21 mouse cellular contexts compared by ENCODE assay signal in genomic region chr6:30520400-30520799, GRCm38 (mm10). TPM values are rescaled to one million over a fixed set of nuclear protein-coding genes. Genes with fewer than 3 reads are reported as not detected.
DNase-seq lines count a peak whose midpoint lies in the region; ATAC-seq and TF ChIP-seq lines count a peak whose summit lies in the region.
"Had no signal": no experiment of that assay in that cellular context is flagged by ENCODE, and none has a peak within 500 bp of the region (broad histone marks: within the 10 kb centered on the region; RNA-seq: fewer than 3 reads in every experiment).

No protein-coding gene starts in this region.

- H3K36me3 ChIP-seq in heart, embryonic 10.5 days = no peaks in the 10 kb centered on the region
- H3K36me3 ChIP-seq in heart, embryonic 12.5 days = no peaks in the 10 kb centered on the region
- H3K36me3 ChIP-seq in CH12.LX (replicated peaks in 1 of 2; ENCODE audit: control insufficient read depth in 1 of 2, insufficient read depth in 1 of 2, low read length in 1 of 2) (no peaks in the 10 kb centered on the region), MEL (ENCODE audit: control insufficient read depth in 1 of 2, insufficient read depth in 2 of 2, low read length in 2 of 2) (no peaks in the 10 kb centered on the region)
- H3K36me3 ChIP-seq: hindbrain, embryonic 10.5 days; intestine, embryonic 15.5 days; midbrain, embryonic 15.5 days; stomach, embryonic 15.5 days had no signal

- H3K79me2 ChIP-seq in CH12.LX (replicated peaks; ENCODE audit: control insufficient read depth, extremely low read depth, insufficient read depth, poor library complexity, severe bottlenecking) (no peaks in the 10 kb centered on the region), MEL (ENCODE audit: control insufficient read depth, insufficient read depth, low read length, poor library complexity) (no peaks in the 10 kb centered on the region)

- H3K4me1 ChIP-seq in heart, embryonic 10.5 days = peaks cover 17% of the 10 kb centered on the region
- H3K4me1 ChIP-seq in heart, embryonic 12.5 days (replicated peaks) = peaks cover 12% of the 10 kb centered on the region
- no peaks in the 10 kb centered on the region for H3K4me1 ChIP-seq in CH12.LX (ENCODE audit: control insufficient read depth in 1 of 2, insufficient read depth in 2 of 2)
- H3K4me1 ChIP-seq in MEL (ENCODE audit: control insufficient read depth in 1 of 2, insufficient read depth in 2 of 2, low read length in 2 of 2) = no peaks in the 10 kb centered on the region
- H3K4me1 ChIP-seq: stomach, embryonic 15.5 days had no signal

- no peak for ATAC-seq in heart, embryonic 12.5 days (ENCODE audit: insufficient number of reproducible peaks, low FRiP score)
- ATAC-seq: forebrain, embryonic 14.5 days; intestine, embryonic 15.5 days; midbrain, embryonic 15.5 days had no signal

- H3K4me2 ChIP-seq in heart, embryonic 12.5 days = no peak overlapping the region
- H3K4me2 ChIP-seq in CH12.LX (ENCODE audit: insufficient read depth, low read depth, poor library complexity, severe bottlenecking) = peak overlapping the region; percentile 57; the same call in 1 of the 2 replicates
- H3K4me2 ChIP-seq: heart, embryonic 11.5 days; intestine, embryonic 15.5 days; midbrain, embryonic 15.5 days; stomach, embryonic 15.5 days had no signal

- H3K4me3 ChIP-seq in heart, embryonic 10.5 days = no peak overlapping the region
- no peak overlapping the region for H3K4me3 ChIP-seq in heart, embryonic 12.5 days
- no peak overlapping the region for H3K4me3 ChIP-seq in CH12.LX (replicated peaks in 1 of 3; ENCODE audit: low read depth in 2 of 3, low read length in 2 of 3, poor library complexity in 1 of 3)
- no peak overlapping the region for H3K4me3 ChIP-seq in MEL (ENCODE audit: control insufficient read depth in 1 of 2, insufficient read depth in 1 of 2, low read depth in 2 of 2, low read length in 2 of 2)
- H3K4me3 ChIP-seq: hindbrain, embryonic 10.5 days; intestine, embryonic 15.5 days; midbrain, embryonic 15.5 days; stomach, embryonic 15.5 days had no signal

- in situ Hi-C loops in CH12.LX (cut with MboI; ENCODE audit: low pct_ligation_motif_present, low pct_unique_long_range_greater_than_20kb, low sequenced_read_pairs) = loop anchor here (10.0 kb wide), 1 partner anchor 464 kb away; no protein-coding TSS in a partner anchor

- no peak for TF ChIP-seq POLR2A in CH12.LX (IDR thresholded peaks at IDR 0.05; ENCODE audit: low read depth, low read length)
- no peak for TF ChIP-seq POLR2A in MEL (IDR thresholded peaks at IDR 0.05; ENCODE audit: control insufficient read depth in 1 of 2, insufficient read depth in 1 of 2, low read depth in 1 of 2, low read length in 2 of 2, poor library complexity in 1 of 2)

- 69% methylated on average over 11 of the region's 11 CpGs for WGBS in heart, embryonic 10.5 days
- 63% methylated on average over 11 of the region's 11 CpGs for WGBS in heart, embryonic 12.5 days

- DNase-seq in heart, embryonic 10.5 days (ENCODE audit: low spot score) = no peak
- DNase-seq in CH12.LX (ENCODE audit: extremely low read depth) (no peak), MEL (ENCODE audit: low read depth, low spot score) (peak; percentile 29)
- DNase-seq in induced T-regulatory cell, adult 2 months (ENCODE audit: low read depth) = peak; percentile 19
- DNase-seq in spleen, postnatal 4 days (ENCODE audit: low spot score in 2 of 2) = no peak
- no peak for DNase-seq in cerebellum, adult 11-12 months
- no peak for DNase-seq in cerebellum, adult 9-11 months
- DNase-seq: cerebellum, postnatal 36 days; kidney, postnatal 4 days; lung, adult 18-20 months had no signal

- H3K9ac ChIP-seq in heart, embryonic 12.5 days = no peak overlapping the region
- H3K9ac ChIP-seq in CH12.LX (ENCODE audit: insufficient read depth, low read depth) (no peak overlapping the region), MEL (ENCODE audit: control insufficient read depth, low read depth, low read length, poor library complexity, severe bottlenecking) (no peak overlapping the region)
- H3K9ac ChIP-seq: intestine, embryonic 15.5 days; midbrain, embryonic 15.5 days; stomach, embryonic 15.5 days had no signal

- no peaks in the 10 kb centered on the region for H3K9me3 ChIP-seq in heart, embryonic 10.5 days
- H3K9me3 ChIP-seq in heart, embryonic 12.5 days (replicated peaks) = no peaks in the 10 kb centered on the region
- H3K9me3 ChIP-seq in CH12.LX (replicated peaks; ENCODE audit: low read length) (no peaks in the 10 kb centered on the region), MEL (replicated peaks; ENCODE audit: insufficient read depth, low read length) (no peaks in the 10 kb centered on the region)
- H3K9me3 ChIP-seq: hindbrain, embryonic 10.5 days; intestine, embryonic 15.5 days; midbrain, embryonic 15.5 days; stomach, embryonic 15.5 days had no signal

- 0 out of 2 replicates have a peak overlapping the region, but pooled peaks have one; percentile 59 for H3K27ac ChIP-seq in heart, embryonic 10.5 days
- no peak overlapping the region for H3K27ac ChIP-seq in heart, embryonic 12.5 days (ENCODE audit: poor library complexity, severe bottlenecking)
- H3K27ac ChIP-seq in CH12.LX (ENCODE audit: insufficient read depth, low read depth) = no peak overlapping the region
- H3K27ac ChIP-seq in MEL (ENCODE audit: control insufficient read depth, low read depth, low read length) = no peak overlapping the region
- H3K27ac ChIP-seq: hindbrain, embryonic 10.5 days; intestine, embryonic 15.5 days; macrophage; midbrain, embryonic 15.5 days; stomach, embryonic 15.5 days had no signal

- dilution Hi-C loops in CH12.LX (cut with MboI; ENCODE audit: extremely low pct_ligation_motif_present, extremely low pct_unique_long_range_greater_than_20kb, low sequenced_read_pairs) = no loop called here

- TF ChIP-seq EP300 in CH12.LX (IDR thresholded peaks at IDR 0.05; ENCODE audit: low read length) (no peak), MEL (IDR thresholded peaks at IDR 0.05; ENCODE audit: low read depth in 1 of 2, low read length in 2 of 2) (no peak)

- TF ChIP-seq RAD21 in CH12.LX (IDR thresholded peaks at IDR 0.05; ENCODE audit: low read depth, low read length) (no peak; the same call in none of the 2 replicates), MEL (IDR thresholded peaks at IDR 0.05; ENCODE audit: low read depth, low read length) (peak; percentile 3; the same call in 1 of the 2 replicates)

- TF ChIP-seq CTCF in CH12.LX (conservative IDR thresholded peaks at IDR 0.05 in 1 of 2, IDR thresholded peaks at IDR 0.05 in 1 of 2; ENCODE audit: low read depth in 2 of 2, low read length in 2 of 2) = peak in 1 of 2 experiments; percentile 45; a peak in 2 of 4 replicates
- TF ChIP-seq CTCF in MEL (IDR thresholded peaks at IDR 0.05 in 2 of 3, conservative IDR thresholded peaks at IDR 0.05 in 1 of 3; ENCODE audit: control insufficient read depth in 1 of 3, insufficient read depth in 1 of 3, low read depth in 2 of 3, low read length in 3 of 3, poor library complexity in 1 of 3, severe bottlenecking in 1 of 3) = peak in 2 of 3 experiments; percentile 35 to 38; a peak in 4 of 6 replicates

- no peaks in the 10 kb centered on the region for H3K27me3 ChIP-seq in heart, embryonic 10.5 days (ENCODE audit: insufficient read depth, poor library complexity, severe bottlenecking)
- no peaks in the 10 kb centered on the region for H3K27me3 ChIP-seq in heart, embryonic 12.5 days (replicated peaks)
- H3K27me3 ChIP-seq in CH12.LX (replicated peaks) (no peaks in the 10 kb centered on the region), MEL (ENCODE audit: control insufficient read depth in 1 of 2, insufficient read depth in 2 of 2, low read length in 2 of 2) (peaks cover 4 to 7% of the 10 kb centered on the region in 2 experiments; a peak in 3 of 4 replicates)
- H3K27me3 ChIP-seq: intestine, embryonic 15.5 days; midbrain, embryonic 15.5 days; stomach, embryonic 15.5 days had no signal

TF ChIP-seq in MEL, 35 proteins besides CTCF, POLR2A, EP300 and RAD21 (continues in another document):
- no peak for TF ChIP-seq ELF1 (IDR thresholded peaks at IDR 0.05; ENCODE audit: low read depth, low read length)

RNA-seq across cellular contexts. Expression of gene Ssmem1, which starts 10.8 kb away (rescaled TPM):
- 0.16 TPM in 1 of 2 replicates, not detected in the other for polyA plus RNA-seq in heart, embryonic 10.5 days (2016; fragmentation: Nextera tagmentation; extraction: Ambion mirVana)
- polyA plus RNA-seq in heart, embryonic 12.5 days (2016; fragmentation: Nextera tagmentation; extraction: Ambion mirVana) = 0.17 and 0.26 TPM in 2 replicates
- 0.17 and 0.34 TPM in 2 replicates for total RNA-seq in CH12.LX (2012; rRNA removed)
- 0.23 and 0.34 TPM in 2 replicates for total RNA-seq in CH12.LX (2014; rRNA removed)
- polyA plus RNA-seq in CH12.LX (2012; ENCODE audit: insufficient read length, low read depth) = not detected in 2 replicates
- 0.08 TPM in 1 of 2 replicates, not detected in the other for total RNA-seq in MEL (2012; rRNA removed)
- under 1 TPM in 1 of 2 experiments, not detected in 1; 0.13 TPM for polyA plus RNA-seq in MEL (2012; ENCODE audit: insufficient read depth in 1 of 2, insufficient read length in 2 of 2, low read depth in 1 of 2, low replicate concordance in 2 of 2, missing spikeins in 1 of 2)
- total RNA-seq: gastrocnemius, adult 18-20 months had no signal
- polyA plus RNA-seq: intestine, embryonic 15.5 days; macrophage; small intestine, adult 2 months; stomach, embryonic 15.5 days had no signal

RNA-seq across cellular contexts. Expression of gene Tmem209, which starts 10.8 kb away (rescaled TPM):
- 38.2 and 41.1 TPM in 2 replicates for polyA plus RNA-seq in heart, embryonic 10.5 days (2016; fragmentation: Nextera tagmentation; extraction: Ambion mirVana)
- polyA plus RNA-seq in heart, embryonic 12.5 days (2016; fragmentation: Nextera tagmentation; extraction: Ambion mirVana) = 27.5 and 31.1 TPM in 2 replicates
- 25.1 and 27.1 TPM in 2 replicates for total RNA-seq in CH12.LX (2012; rRNA removed)
- total RNA-seq in CH12.LX (2014; rRNA removed) = 46.5 and 53.3 TPM in 2 replicates
- 53.2 and 59.2 TPM in 2 replicates for polyA plus RNA-seq in CH12.LX (2012; ENCODE audit: insufficient read length, low read depth)
- 25.4 and 26.1 TPM in 2 replicates for total RNA-seq in MEL (2012; rRNA removed)
- polyA plus RNA-seq in MEL (2012; ENCODE audit: insufficient read depth in 1 of 2, insufficient read length in 2 of 2, low read depth in 1 of 2, low replicate concordance in 2 of 2, missing spikeins in 1 of 2) = 10 to 100 TPM; 35.9 to 93.4 TPM

RNA-seq across cellular contexts. Expression of gene Cpa2, which starts 21.0 kb away (rescaled TPM):
- 17.8 and 29.1 TPM in 2 replicates for polyA plus RNA-seq in heart, embryonic 10.5 days (2016; fragmentation: Nextera tagmentation; extraction: Ambion mirVana)
- polyA plus RNA-seq in heart, embryonic 12.5 days (2016; fragmentation: Nextera tagmentation; extraction: Ambion mirVana) = 5.3 and 6.3 TPM in 2 replicates
- not detected in 2 replicates for total RNA-seq in CH12.LX (2012; rRNA removed)
- total RNA-seq in CH12.LX (2014; rRNA removed) = not detected in 2 replicates
- polyA plus RNA-seq in CH12.LX (2012; ENCODE audit: insufficient read length, low read depth) = not detected in 2 replicates
- 0.12 and 0.29 TPM in 2 replicates for total RNA-seq in MEL (2012; rRNA removed)
- under 1 TPM in 1 of 2 experiments, not detected in 1; 0.43 TPM for polyA plus RNA-seq in MEL (2012; ENCODE audit: insufficient read depth in 1 of 2, insufficient read length in 2 of 2, low read depth in 1 of 2, low replicate concordance in 2 of 2, missing spikeins in 1 of 2)
- total RNA-seq: gastrocnemius, adult 18-20 months had no signal

RNA-seq across cellular contexts. Expression of gene Cpa4, which starts 47.8 kb away (rescaled TPM):
- 1.2 and 1.7 TPM in 2 replicates for polyA plus RNA-seq in heart, embryonic 10.5 days (2016; fragmentation: Nextera tagmentation; extraction: Ambion mirVana)
- polyA plus RNA-seq in heart, embryonic 12.5 days (2016; fragmentation: Nextera tagmentation; extraction: Ambion mirVana) = 2.9 and 3.1 TPM in 2 replicates
- total RNA-seq in CH12.LX (2012; rRNA removed) (not detected in 2 replicates), CH12.LX (2014; rRNA removed) (not detected in 2 replicates), MEL (2012; rRNA removed) (not detected in 2 replicates)
- polyA plus RNA-seq in CH12.LX (2012; ENCODE audit: insufficient read length, low read depth) (not detected in 2 replicates), MEL (2012; ENCODE audit: insufficient read depth in 1 of 2, insufficient read length in 2 of 2, low read depth in 1 of 2, low replicate concordance in 2 of 2, missing spikeins in 1 of 2) (not detected)
- total RNA-seq: gastrocnemius, adult 18-20 months; layer of hippocampus, postnatal 25 days had no signal
- polyA plus RNA-seq: macrophage; small intestine, adult 2 months had no signal

Comparison
In these comparisons a context has a peak if more than half of its experiments do, and no peak if none do; other contexts are left out.
1. DNase-seq: peak in MEL (single experiment) and induced T-regulatory cell, adult 2 months (single experiment); none in heart, embryonic 10.5 days (single experiment), CH12.LX (single experiment), spleen, postnatal 4 days (0 of 2), cerebellum, adult 11-12 months (single experiment) and cerebellum, adult 9-11 months (single experiment).